Mouse (Mus musculus) intestine, embryonic 14.5 days (tissue): ENCODE measurements around the gene Ppfia3. TPM values are rescaled to one million over a fixed set of nuclear protein-coding genes. Genes with fewer than 3 reads are reported as not detected.
A peak's percentile ranks its signal among the peaks of the same experiment; 100 is the strongest.
"Not testable (repeated sequence)": the region's sequence is repeated elsewhere in the genome, so short reads cannot be mapped to it uniquely, and the experiment has no call there.

Experiments used
- ATAC-seq: fragments of 200-750 bp; cut with Nextera tagmentation; replicated peaks from 2 replicates; pipeline ENCODE4 v1.8.0; 2017; ENCODE audit warnings: low read depth, moderate number of reproducible peaks, moderate TSS enrichment, moderate library complexity; ENCODE audit not compliant: low FRiP score, low TSS enrichment
- DNase-seq: peaks from one replicate; pipeline ENCODE4 v3.0.0-alpha.2; 2018; ENCODE audit warnings: low spot score
- H3K27ac ChIP-seq: fragments of 300-500 bp; sonication (generic); 2 replicates; pipeline ENCODE4 v1.5.1; 2014; ENCODE audit warnings: low read depth, mild to moderate bottlenecking, control low read depth
- H3K27me3 ChIP-seq: fragments of 300-500 bp; sonication (generic); replicated peaks from 2 replicates; pipeline ENCODE4 v1.6.1; 2014; ENCODE audit warnings: low read length, control low read depth; ENCODE audit not compliant: control insufficient read depth, insufficient read depth
- H3K36me3 ChIP-seq: fragments of 300-500 bp; sonication (generic); 2 replicates; pipeline ENCODE4 v1.6.1; 2014; ENCODE audit warnings: low read length, control low read depth; ENCODE audit not compliant: control insufficient read depth, insufficient read depth
- H3K4me1 ChIP-seq: fragments of 300-500 bp; sonication (generic); replicated peaks from 2 replicates; pipeline ENCODE4 v1.6.1; 2014; ENCODE audit warnings: low read length, control low read depth, mixed read lengths; ENCODE audit not compliant: control insufficient read depth, insufficient read depth
- H3K4me2 ChIP-seq: fragments of 300-500 bp; sonication (generic); 2 replicates; pipeline ENCODE4 v1.6.1; 2014; ENCODE audit warnings: low read length
- H3K4me3 ChIP-seq: fragments of 300-500 bp; sonication (generic); 2 replicates; pipeline ENCODE4 v1.5.1; 2014; ENCODE audit warnings: low read depth, low read length, control low read depth, mixed read lengths
- H3K9ac ChIP-seq: fragments of 300-500 bp; sonication (generic); 2 replicates; pipeline ENCODE4 v1.6.1; 2014; ENCODE audit warnings: mild to moderate bottlenecking, low read length
- H3K9me3 ChIP-seq: fragments of 300-500 bp; sonication (generic); 2 replicates; pipeline ENCODE4 v1.6.1; 2016; ENCODE audit warnings: low read length, control low read depth; ENCODE audit not compliant: control insufficient read depth
- WGBS: fragments of 180-500 bp; shearing (Covaris S2); extraction: QIAGEN DNeasy Blood & Tissue Kit; methylation state at CpG from one replicate; pipeline ENCODE4 v1.1.7; 2014; 5-methylcytosine and 5-hydroxymethylcytosine counted together
- polyA plus RNA-seq: library from polyadenylated mRNA; unstranded; fragments of >200 nt; fragmentation: Nextera tagmentation; extraction: Ambion mirVana; gene quantifications from 2 replicates; pipeline ENCODE4 v1.2.1, GENCODE M21; 2014

Gene Ppfia3
- polyA plus RNA-seq, 1 experiment from 2014 or later = 5.5 TPM

DNA sequence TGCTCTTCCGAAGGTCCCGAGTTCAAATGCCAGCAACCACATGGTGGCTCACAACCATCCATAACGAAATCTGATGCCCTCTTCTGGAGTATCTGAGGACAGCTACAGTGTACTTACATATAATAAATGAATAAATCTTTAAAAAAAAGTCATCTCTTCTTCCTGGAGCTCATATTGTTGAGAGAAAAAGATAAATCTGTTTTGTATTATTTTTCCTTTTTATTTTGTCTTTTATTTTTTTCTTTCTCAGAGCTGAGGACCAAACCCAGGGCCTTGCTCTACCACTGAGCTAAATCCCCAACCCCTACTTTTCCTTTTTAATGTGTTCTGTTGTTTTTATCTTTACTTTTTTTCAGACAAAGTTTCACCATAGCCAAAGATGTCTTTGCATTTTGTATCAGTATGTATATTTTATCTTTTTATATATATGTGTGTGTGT is 29.5 kb upstream of the Ppfia3 start:
- peak overlapping the region; percentile 82 for H3K27ac ChIP-seq
- WGBS = 3% methylated on average over 3 of the region's 3 CpGs
- not testable (repeated sequence) for H3K9ac ChIP-seq, DNase-seq, H3K9me3 ChIP-seq, H3K27me3 ChIP-seq
- peak; percentile 49 for ATAC-seq
- peaks cover 23% of the 10 kb centered on the region for H3K36me3 ChIP-seq
- peak overlapping the region; percentile 91 for H3K4me3 ChIP-seq
- peaks cover 15% of the 10 kb centered on the region for H3K4me1 ChIP-seq
- H3K4me2 ChIP-seq = peak overlapping the region; percentile 55

DNA sequence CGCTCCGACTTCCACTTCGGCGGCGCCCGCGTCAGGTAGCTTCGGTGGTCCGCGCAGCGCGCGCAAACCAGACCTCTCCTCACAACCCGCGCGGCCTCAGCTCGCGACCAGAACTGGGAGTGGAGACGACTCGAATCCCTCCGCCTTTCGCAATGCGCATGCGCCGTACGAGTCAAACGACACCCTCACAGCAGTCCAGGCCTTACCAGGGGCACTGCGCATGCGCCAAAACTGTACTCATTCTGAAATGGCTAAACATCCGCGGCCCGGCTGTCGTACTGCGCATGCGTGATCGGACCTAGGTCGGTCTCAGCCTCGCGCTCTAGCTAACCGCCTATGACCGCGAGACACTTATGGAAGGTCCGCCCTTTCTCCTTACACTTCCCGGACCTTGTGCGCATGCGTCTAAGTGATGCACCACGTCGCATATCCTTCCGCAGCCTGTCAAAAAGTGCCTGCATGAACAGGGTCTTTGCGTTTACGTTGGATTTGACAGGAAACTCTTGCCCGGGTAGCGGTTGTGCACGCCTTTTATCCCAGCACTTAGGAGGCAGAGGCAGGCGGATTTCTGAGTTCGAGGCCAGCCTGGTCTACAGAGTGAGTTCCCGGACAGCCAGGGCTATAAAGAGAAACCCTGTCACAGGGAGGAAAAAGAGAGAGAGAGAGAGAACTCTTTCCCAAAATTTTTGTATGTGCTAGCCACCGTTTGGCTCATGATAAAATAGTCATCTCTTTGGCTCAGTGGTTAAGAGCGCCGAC is 28.9 kb upstream of the Ppfia3 start, which contains the start of gene Snrnp70:
Gene Snrnp70, minus strand, starts transcription at position 165 of the 759 bp plus-strand sequence.
- H3K27me3 ChIP-seq = no peaks in the 10 kb centered on the region
- H3K9ac ChIP-seq = peak within 1 kb of the TSS; percentile 83
- peak within 1 kb of the TSS; percentile 91 for H3K4me3 ChIP-seq
- H3K27ac ChIP-seq = peak within 1 kb of the TSS; percentile 93
- peaks cover 15% of the 10 kb centered on the region for H3K4me1 ChIP-seq
- WGBS = under 1% methylated on average over 60 of the region's 60 CpGs
- peak within 1 kb of the TSS; percentile 100 for H3K4me2 ChIP-seq
- H3K9me3 ChIP-seq = no peaks in the 10 kb centered on the region
- DNase-seq = peak; percentile 100
- ATAC-seq = peak; percentile 98
- peaks cover 27% of the 10 kb centered on the region for H3K36me3 ChIP-seq

GRCm38 (mm10) chr7:45395129-45395541 is 28.3 kb upstream of the Ppfia3 start:
- Histone ChIP-seq H3K36me3 (peaks cover 33% of the 10 kb centered on the region), H3K9ac (peak overlapping the region; percentile 83), H3K4me1 (peaks cover 15% of the 10 kb centered on the region), H3K27me3 (no peaks in the 10 kb centered on the region), H3K9me3 (no peaks in the 10 kb centered on the region), H3K4me3 (peak overlapping the region; percentile 91), H3K4me2 (peak overlapping the region; percentile 100), H3K27ac (peak overlapping the region; percentile 93)
- WGBS = 0% methylated on average over 19 of the region's 20 CpGs
- ATAC-seq (peak; percentile 77), DNase-seq (no peak)

DNA sequence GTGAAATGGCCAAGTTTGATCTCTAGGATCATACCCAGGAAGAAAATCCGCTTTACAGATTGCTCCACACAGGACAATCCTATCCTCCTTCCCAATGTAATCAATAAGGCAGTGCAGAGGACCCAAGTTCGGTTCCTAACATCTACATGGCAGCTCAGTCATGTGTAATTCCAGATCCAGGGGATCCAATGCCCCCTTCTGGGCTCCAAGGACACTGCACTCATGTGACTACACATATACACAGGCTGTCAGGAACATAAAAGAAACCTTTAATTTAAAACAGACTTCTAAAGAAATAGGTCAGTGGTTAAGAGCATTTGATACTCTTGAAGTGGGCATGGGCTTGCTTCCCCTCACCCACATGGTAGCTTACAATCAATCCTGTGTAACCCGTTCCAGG is 19.3 kb upstream of the Ppfia3 start:
- Histone ChIP-seq H3K4me3 (no peak overlapping the region), H3K27ac (no peak overlapping the region), H3K4me2 (no peak overlapping the region), H3K27me3 (no peaks in the 10 kb centered on the region), H3K9me3 (no peaks in the 10 kb centered on the region), H3K4me1 (no peaks in the 10 kb centered on the region), H3K36me3 (peaks cover 99% of the 10 kb centered on the region), H3K9ac (no peak overlapping the region)
- no peak for DNase-seq
- ATAC-seq = no peak
- WGBS = 86% methylated on average over 3 of the region's 3 CpGs

- H3K4me2 ChIP-seq = no peak overlapping the region
- WGBS = 88% methylated on average over 1 of the region's 1 CpGs
- H3K36me3 ChIP-seq = peaks cover 88% of the 10 kb centered on the region
- ATAC-seq (no peak), DNase-seq (no peak)
- H3K9ac ChIP-seq = no peak overlapping the region
- H3K27ac ChIP-seq = no peak overlapping the region
- H3K4me1 ChIP-seq = 0 out of 2 replicates have a peak, but pooled peaks cover under 1% of the 10 kb centered on the region
- H3K9me3 ChIP-seq = no peaks in the 10 kb centered on the region
- no peaks in the 10 kb centered on the region for H3K27me3 ChIP-seq
- H3K4me3 ChIP-seq = no peak overlapping the region
Measured at GRCm38 (mm10) chr7:45376057-45376456, 9.2 kb upstream of the Ppfia3 start.

- 95% methylated on average over 8 of the region's 8 CpGs for WGBS
- DNase-seq = no peak
- no peaks in the 10 kb centered on the region for H3K9me3 ChIP-seq
- ATAC-seq = no peak
- no peak overlapping the region for H3K4me3 ChIP-seq
- H3K36me3 ChIP-seq = peaks cover 74% of the 10 kb centered on the region
- H3K9ac ChIP-seq = no peak overlapping the region
- no peak overlapping the region for H3K4me2 ChIP-seq
- no peak overlapping the region for H3K27ac ChIP-seq
- H3K27me3 ChIP-seq = peaks cover 4% of the 10 kb centered on the region; the same call in 1 of the 2 replicates
- peaks cover 5% of the 10 kb centered on the region; the same call in 1 of the 2 replicates for H3K4me1 ChIP-seq
Measured at GRCm38 (mm10) chr7:45374620-45375019, 7.8 kb upstream of the Ppfia3 start.

- Histone ChIP-seq H3K9me3 (no peaks in the 10 kb centered on the region), H3K27me3 (peaks cover 16% of the 10 kb centered on the region), H3K4me1 (peaks cover 10% of the 10 kb centered on the region; the same call in 1 of the 2 replicates), H3K9ac (no peak overlapping the region), H3K4me2 (no peak overlapping the region), H3K4me3 (no peak overlapping the region), H3K36me3 (peaks cover 51% of the 10 kb centered on the region), H3K27ac (no peak overlapping the region)
- WGBS = 87% methylated on average over 5 of the region's 5 CpGs
- no peak for ATAC-seq
- DNase-seq = no peak
Measured at GRCm38 (mm10) chr7:45372371-45372770, 5.6 kb upstream of the Ppfia3 start.

DNA sequence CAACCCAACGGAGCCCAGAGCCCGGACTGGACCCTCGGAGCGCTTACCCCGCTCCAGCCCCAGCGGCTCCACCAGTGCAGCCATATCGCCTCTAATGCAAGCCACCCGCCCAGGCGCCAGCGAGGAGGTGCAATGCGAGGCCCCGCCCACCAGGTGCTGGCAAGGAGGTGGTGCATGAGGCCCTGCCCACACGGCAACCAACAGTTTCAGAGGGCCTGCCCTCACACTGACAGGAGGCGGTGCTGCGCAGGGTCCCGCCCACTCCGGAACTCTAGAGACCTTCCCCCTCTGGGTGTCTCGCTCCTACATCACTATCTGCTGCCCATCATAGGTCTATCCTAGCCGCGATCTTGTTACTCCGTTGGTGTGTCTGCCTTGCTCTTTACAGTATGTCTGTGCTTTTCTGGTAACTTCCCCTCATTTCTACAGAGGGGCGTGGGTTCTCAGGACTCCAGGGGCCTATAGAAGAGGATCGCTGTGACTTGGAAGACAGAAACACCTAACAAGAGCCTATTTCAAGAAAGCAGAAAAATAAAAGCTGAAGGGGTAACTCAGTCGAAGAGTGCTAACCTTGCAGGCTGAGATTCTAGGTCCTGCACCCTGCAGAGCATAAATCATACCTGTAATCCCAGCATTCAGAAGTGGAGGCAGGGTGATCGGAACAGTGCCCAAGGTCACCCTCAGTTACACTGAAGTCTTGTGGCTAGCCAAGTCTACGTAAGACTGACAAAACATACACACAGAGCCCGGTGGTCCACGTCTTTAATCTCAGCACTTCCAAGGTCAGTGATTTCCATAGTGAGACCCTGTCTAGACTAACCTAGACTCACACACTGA is 3.9 kb upstream of the Ppfia3 start, which contains the start of gene Lin7b:
Gene Lin7b, minus strand, starts transcription at position 109 of the 837 bp plus-strand sequence.
- Histone ChIP-seq H3K4me2 (peak within 1 kb of the TSS; percentile 80), H3K9me3 (no peaks in the 10 kb centered on the region), H3K36me3 (peaks cover 34% of the 10 kb centered on the region), H3K4me1 (peaks cover 15% of the 10 kb centered on the region; the same call in 1 of the 2 replicates), H3K9ac (peak within 1 kb of the TSS; percentile 8; the same call in 1 of the 2 replicates), H3K27ac (no peak within 1 kb of the TSS), H3K27me3 (peaks cover 19% of the 10 kb centered on the region), H3K4me3 (peak within 1 kb of the TSS; percentile 48)
- ATAC-seq (peak; percentile 79), DNase-seq (peak; percentile 94)
- WGBS = 13% methylated on average over 28 of the region's 28 CpGs
